ENCODE assay signal across 30 mouse cellular contexts in the genomic region with DNA sequence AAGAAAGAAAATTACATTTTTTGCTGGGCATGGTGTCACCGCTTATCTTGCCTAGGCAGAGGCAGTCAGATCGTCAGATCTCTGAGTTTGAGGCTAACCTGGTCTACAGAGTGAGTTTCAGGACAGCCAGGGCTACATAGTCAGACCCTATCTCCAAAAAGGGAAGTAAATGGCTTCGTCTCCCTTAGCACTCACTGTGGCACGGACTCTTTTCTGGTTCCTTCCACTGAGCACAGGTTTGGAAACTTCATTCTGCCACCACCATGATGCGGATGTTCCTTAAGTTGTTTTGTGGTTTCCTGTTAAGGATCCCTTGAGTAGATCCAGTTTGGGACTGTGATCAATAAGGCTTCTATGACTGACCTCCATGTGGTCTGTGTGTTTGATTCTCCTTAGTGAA. TPM values are rescaled to one million over a fixed set of nuclear protein-coding genes. Genes with fewer than 3 reads are reported as not detected.
DNase-seq lines count a peak whose midpoint lies in the region; ATAC-seq lines count a peak whose summit lies in the region.
"Had no signal": no experiment of that assay in that cellular context is flagged by ENCODE, and none has a peak within 500 bp of the region (broad histone marks: within the 10 kb centered on the region; RNA-seq: fewer than 3 reads in every experiment).

No protein-coding gene starts in this region.

- no peak overlapping the region for H3K9ac ChIP-seq in midbrain, embryonic 11.5 days (ENCODE audit: low read length)
- H3K9ac ChIP-seq in midbrain, embryonic 15.5 days, result no peak overlapping the region
- no peak overlapping the region for H3K9ac ChIP-seq in forebrain, embryonic 13.5 days
- no peak overlapping the region for H3K9ac ChIP-seq in hindbrain, embryonic 12.5 days
- H3K9ac ChIP-seq: embryonic facial prominence, embryonic 13.5 days; forebrain, postnatal 0 days; heart, embryonic 13.5 days; hindbrain, embryonic 13.5 days; intestine, embryonic 15.5 days had no signal

- no peak overlapping the region for H3K4me3 ChIP-seq in midbrain, embryonic 11.5 days (ENCODE audit: low read depth, low read length)
- H3K4me3 ChIP-seq in midbrain, embryonic 15.5 days, result no peak overlapping the region
- H3K4me3 ChIP-seq in megakaryocyte, embryonic 14.5 days (replicated peaks), result peak overlapping the region; percentile 1
- H3K4me3 ChIP-seq in forebrain, embryonic 13.5 days, result no peak overlapping the region
- H3K4me3 ChIP-seq in hindbrain, embryonic 12.5 days, result no peak overlapping the region
- H3K4me3 ChIP-seq: embryonic facial prominence, embryonic 10.5 days; embryonic facial prominence, embryonic 13.5 days; erythroblast, embryonic 14.5 days; heart, adult 2 months; heart, embryonic 10.5 days; heart, embryonic 13.5 days; hindbrain, embryonic 13.5 days; intestine, embryonic 15.5 days had no signal

- no peak overlapping the region for H3K27ac ChIP-seq in midbrain, embryonic 11.5 days (ENCODE audit: low read depth, low read length)
- no peak overlapping the region for H3K27ac ChIP-seq in midbrain, embryonic 15.5 days
- H3K27ac ChIP-seq in forebrain, embryonic 13.5 days, result no peak overlapping the region
- H3K27ac ChIP-seq in hindbrain, embryonic 12.5 days, result no peak overlapping the region
- H3K27ac ChIP-seq: embryonic facial prominence, embryonic 10.5 days; embryonic facial prominence, embryonic 13.5 days; heart, adult 2 months; heart, embryonic 10.5 days; heart, embryonic 13.5 days; hindbrain, embryonic 13.5 days; intestine, embryonic 15.5 days had no signal

- peak; percentile 17 for DNase-seq in midbrain, embryonic 11.5 days (ENCODE audit: low spot score, missing footprints)
- DNase-seq in cerebellum, adult 11-12 months, result no peak
- DNase-seq in cerebellum, adult 11 months, result no peak
- DNase-seq: adrenal gland, adult 8-10 months; adrenal gland, postnatal 25 days; cerebellum, adult 2 months; cerebellum, adult 9-11 months; cerebellum, postnatal 25 days; embryo, embryonic 11 days; forebrain, postnatal 0 days; gastrocnemius, postnatal 25 days; heart, adult 2 months; heart, postnatal 14 days; heart, postnatal 4 days had no signal

- H3K27me3 ChIP-seq in midbrain, embryonic 11.5 days (ENCODE audit: control insufficient read depth, insufficient read depth, low read length), result no peaks in the 10 kb centered on the region
- no peaks in the 10 kb centered on the region for H3K27me3 ChIP-seq in midbrain, embryonic 15.5 days (replicated peaks)
- H3K27me3 ChIP-seq in megakaryocyte, embryonic 14.5 days (replicated peaks), result no peaks in the 10 kb centered on the region
- no peaks in the 10 kb centered on the region; the same call in 1 of the 2 replicates for H3K27me3 ChIP-seq in forebrain, embryonic 13.5 days
- H3K27me3 ChIP-seq in hindbrain, embryonic 12.5 days, result peaks cover 4% of the 10 kb centered on the region; the same call in 1 of the 2 replicates
- H3K27me3 ChIP-seq: embryonic facial prominence, embryonic 13.5 days; heart, embryonic 13.5 days; hindbrain, embryonic 13.5 days; intestine, embryonic 15.5 days had no signal

- WGBS in midbrain, embryonic 11.5 days, result 84% methylated on average over 5 of the region's 5 CpGs
- WGBS in midbrain, embryonic 15.5 days, result 90% methylated on average over 5 of the region's 5 CpGs
- WGBS in forebrain, embryonic 13.5 days, result 86% methylated on average over 5 of the region's 5 CpGs
- 88% methylated on average over 5 of the region's 5 CpGs for WGBS in hindbrain, embryonic 12.5 days

- H3K4me2 ChIP-seq in midbrain, embryonic 11.5 days, result no peak overlapping the region
- H3K4me2 ChIP-seq in midbrain, embryonic 15.5 days, result no peak overlapping the region
- no peak overlapping the region for H3K4me2 ChIP-seq in forebrain, embryonic 13.5 days
- H3K4me2 ChIP-seq in hindbrain, embryonic 12.5 days (replicated peaks), result no peak overlapping the region
- H3K4me2 ChIP-seq: embryonic facial prominence, embryonic 13.5 days; heart, embryonic 13.5 days; hindbrain, embryonic 13.5 days; intestine, embryonic 15.5 days had no signal

- no peaks in the 10 kb centered on the region for H3K9me3 ChIP-seq in midbrain, embryonic 11.5 days (ENCODE audit: control insufficient read depth, low read length)
- no peaks in the 10 kb centered on the region for H3K9me3 ChIP-seq in midbrain, embryonic 15.5 days
- no peaks in the 10 kb centered on the region for H3K9me3 ChIP-seq in megakaryocyte, embryonic 14.5 days
- no peaks in the 10 kb centered on the region for H3K9me3 ChIP-seq in forebrain, embryonic 13.5 days (replicated peaks)
- H3K9me3 ChIP-seq in hindbrain, embryonic 12.5 days (replicated peaks), result no peaks in the 10 kb centered on the region
- H3K9me3 ChIP-seq: embryonic facial prominence, embryonic 10.5 days; embryonic facial prominence, embryonic 13.5 days; heart, embryonic 10.5 days; heart, embryonic 13.5 days; hindbrain, embryonic 13.5 days; intestine, embryonic 15.5 days had no signal

- H3K36me3 ChIP-seq in midbrain, embryonic 11.5 days (ENCODE audit: control insufficient read depth, insufficient read depth, low read length), result no peaks in the 10 kb centered on the region
- H3K36me3 ChIP-seq in midbrain, embryonic 15.5 days (replicated peaks), result no peaks in the 10 kb centered on the region
- H3K36me3 ChIP-seq in megakaryocyte, embryonic 14.5 days (replicated peaks; ENCODE audit: low read length), result no peaks in the 10 kb centered on the region
- H3K36me3 ChIP-seq in forebrain, embryonic 13.5 days (ENCODE audit: poor library complexity, severe bottlenecking), result no peaks in the 10 kb centered on the region
- H3K36me3 ChIP-seq in hindbrain, embryonic 12.5 days, result no peaks in the 10 kb centered on the region
- H3K36me3 ChIP-seq: embryonic facial prominence, embryonic 10.5 days; embryonic facial prominence, embryonic 13.5 days; heart, embryonic 10.5 days; heart, embryonic 13.5 days; hindbrain, embryonic 13.5 days; intestine, embryonic 15.5 days had no signal

- ATAC-seq in midbrain, embryonic 11.5 days (ENCODE audit: low FRiP score), result no peak
- no peak for ATAC-seq in midbrain, embryonic 15.5 days (replicated peaks)
- peak; percentile 59 for ATAC-seq in granulocyte monocyte progenitor cell, adult 5-6 weeks (replicated peaks; ENCODE audit: poor library complexity, severe bottlenecking)
- no peak for ATAC-seq in forebrain, embryonic 13.5 days
- no peak for ATAC-seq in hindbrain, embryonic 12.5 days (ENCODE audit: low FRiP score)
- ATAC-seq: activated CD4-positive, CD25-positive, alpha-beta regulatory T cell, adult 4 months; CD4-positive, CD25-positive, alpha-beta regulatory T cell, adult 4 months; forebrain, embryonic 14.5 days; forebrain, postnatal 0 days; hindbrain, embryonic 16.5 days; intestine, embryonic 15.5 days had no signal

- H3K4me1 ChIP-seq in midbrain, embryonic 11.5 days (ENCODE audit: control insufficient read depth, insufficient read depth, low read length), result peaks cover 2% of the 10 kb centered on the region; the same call in 1 of the 2 replicates
- H3K4me1 ChIP-seq in midbrain, embryonic 15.5 days, result no peaks in the 10 kb centered on the region
- H3K4me1 ChIP-seq in megakaryocyte, embryonic 14.5 days, result peaks cover 55% of the 10 kb centered on the region
- peaks cover 5% of the 10 kb centered on the region; the same call in 1 of the 2 replicates for H3K4me1 ChIP-seq in forebrain, embryonic 13.5 days
- 0 out of 2 replicates have a peak, but pooled peaks cover 9% of the 10 kb centered on the region for H3K4me1 ChIP-seq in hindbrain, embryonic 12.5 days
- H3K4me1 ChIP-seq: embryonic facial prominence, embryonic 13.5 days; hindbrain, embryonic 13.5 days; intestine, embryonic 15.5 days had no signal

RNA-seq across cellular contexts. Expression of a gene that starts 4.8 kb away (rescaled TPM):
- polyA plus RNA-seq in midbrain, embryonic 11.5 days (2014; fragmentation: Nextera tagmentation; extraction: Ambion mirVana), result 9.7 and 10.1 TPM in 2 replicates
- 30.1 and 30.9 TPM in 2 replicates for polyA plus RNA-seq in midbrain, embryonic 15.5 days (2015; fragmentation: Nextera tagmentation; extraction: Ambion mirVana)
- 2.6 and 5.6 TPM in 2 replicates for total RNA-seq in granulocyte monocyte progenitor cell, adult 5-6 weeks (2014; fragmentation: Nextera tagmentation)
- total RNA-seq in granulocyte monocyte progenitor cell, adult 5-6 weeks (2017), result 10.0 and 11.2 TPM in 2 replicates
- polyA plus RNA-seq in megakaryocyte, embryonic 14.5 days (2012; ENCODE audit: insufficient read depth, low replicate concordance), result 25.1 and 50.6 TPM in 2 replicates
- 25.7 and 27.3 TPM in 2 replicates for polyA plus RNA-seq in forebrain, embryonic 13.5 days (2015; fragmentation: Nextera tagmentation; extraction: Ambion mirVana)
- 16.8 and 19.4 TPM in 2 replicates for polyA plus RNA-seq in hindbrain, embryonic 12.5 days (2016; fragmentation: Nextera tagmentation; extraction: Ambion mirVana)

RNA-seq across cellular contexts. Expression of a gene that starts 23.0 kb away (rescaled TPM):
- polyA plus RNA-seq in midbrain, embryonic 11.5 days (2014; fragmentation: Nextera tagmentation; extraction: Ambion mirVana), result 6.6 and 7.2 TPM in 2 replicates
- 9.5 and 9.7 TPM in 2 replicates for polyA plus RNA-seq in midbrain, embryonic 15.5 days (2015; fragmentation: Nextera tagmentation; extraction: Ambion mirVana)
- total RNA-seq in granulocyte monocyte progenitor cell, adult 5-6 weeks (2014; fragmentation: Nextera tagmentation), result 18.9 and 20.6 TPM in 2 replicates
- 25.7 and 33.4 TPM in 2 replicates for total RNA-seq in granulocyte monocyte progenitor cell, adult 5-6 weeks (2017)
- 16.8 and 19.5 TPM in 2 replicates for polyA plus RNA-seq in megakaryocyte, embryonic 14.5 days (2012; ENCODE audit: insufficient read depth, low replicate concordance)
- 10.4 and 12.4 TPM in 2 replicates for polyA plus RNA-seq in forebrain, embryonic 13.5 days (2015; fragmentation: Nextera tagmentation; extraction: Ambion mirVana)
- 14.5 and 15.3 TPM in 2 replicates for polyA plus RNA-seq in hindbrain, embryonic 12.5 days (2016; fragmentation: Nextera tagmentation; extraction: Ambion mirVana)

RNA-seq across cellular contexts. Expression of a gene that starts 23.1 kb away (rescaled TPM):
- polyA plus RNA-seq in midbrain, embryonic 11.5 days (2014; fragmentation: Nextera tagmentation; extraction: Ambion mirVana), result 36.6 and 38.8 TPM in 2 replicates
- polyA plus RNA-seq in midbrain, embryonic 15.5 days (2015; fragmentation: Nextera tagmentation; extraction: Ambion mirVana), result 5.2 and 6.2 TPM in 2 replicates
- 19.8 and 25.9 TPM in 2 replicates for total RNA-seq in granulocyte monocyte progenitor cell, adult 5-6 weeks (2014; fragmentation: Nextera tagmentation)
- total RNA-seq in granulocyte monocyte progenitor cell, adult 5-6 weeks (2017), result 43.2 and 55.3 TPM in 2 replicates
- 1.8 TPM in 1 of 2 replicates, not detected in the other for polyA plus RNA-seq in megakaryocyte, embryonic 14.5 days (2012; ENCODE audit: insufficient read depth, low replicate concordance)
- polyA plus RNA-seq in forebrain, embryonic 13.5 days (2015; fragmentation: Nextera tagmentation; extraction: Ambion mirVana), result 20.4 and 21.5 TPM in 2 replicates
- 22.4 and 23.2 TPM in 2 replicates for polyA plus RNA-seq in hindbrain, embryonic 12.5 days (2016; fragmentation: Nextera tagmentation; extraction: Ambion mirVana)
